Mouse (Mus musculus) limb, embryonic 11.5 days (tissue): Measurements from ENCODE around the gene Tnf. TPM values are rescaled to one million over a fixed set of nuclear protein-coding genes. Genes with fewer than 3 reads are reported as not detected.
A peak's percentile ranks its signal among the peaks of the same experiment; 100 is the strongest.

Experiments
- ATAC-seq: fragments of 200-750 bp; cut with Nextera tagmentation; 2 replicates; pipeline ENCODE4 v1.8.0; 2017; ENCODE audit warnings: low read depth; ENCODE audit not compliant: insufficient number of reproducible peaks, low FRiP score, low TSS enrichment
- DNase-seq: peaks from one replicate; pipeline ENCODE4 v3.0.0-alpha.2; 2015; ENCODE audit warnings: low spot score
- H3K27ac ChIP-seq: fragments of 300-500 bp; sonication (generic); replicated peaks from 2 replicates; pipeline ENCODE4 v1.5.1; 2014; ENCODE audit warnings: low read depth, mild to moderate bottlenecking, low read length
- H3K27me3 ChIP-seq: fragments of 300-500 bp; sonication (generic); 2 replicates; pipeline ENCODE4 v1.6.1; 2014; ENCODE audit warnings: mild to moderate bottlenecking, low read length, mixed read lengths; ENCODE audit not compliant: control insufficient read depth, insufficient read depth
- H3K36me3 ChIP-seq: fragments of 300-500 bp; sonication (generic); 2 replicates; pipeline ENCODE4 v1.6.1; 2014; ENCODE audit warnings: mild to moderate bottlenecking, low read length, moderate library complexity, mixed read lengths; ENCODE audit not compliant: control insufficient read depth, insufficient read depth
- H3K4me1 ChIP-seq: fragments of 300-500 bp; sonication (generic); 2 replicates; pipeline ENCODE4 v1.6.1; 2014; ENCODE audit warnings: low read length, mixed read lengths; ENCODE audit not compliant: control insufficient read depth, insufficient read depth
- H3K4me2 ChIP-seq: fragments of 300-500 bp; sonication (generic); 2 replicates; pipeline ENCODE4 v1.6.1; 2014; ENCODE audit warnings: low read depth, mild to moderate bottlenecking, moderate library complexity; ENCODE audit not compliant: severe bottlenecking
- H3K4me3 ChIP-seq: fragments of 300-500 bp; sonication (generic); 2 replicates; pipeline ENCODE4 v1.5.1; 2014; ENCODE audit warnings: low read depth, low read length
- H3K9ac ChIP-seq: fragments of 300-500 bp; sonication (generic); 2 replicates; pipeline ENCODE4 v1.6.1; 2014; ENCODE audit warnings: mild to moderate bottlenecking, low read length
- H3K9me3 ChIP-seq: fragments of 300-500 bp; sonication (generic); 2 replicates; pipeline ENCODE4 v1.6.1; 2016; ENCODE audit warnings: low read length; ENCODE audit not compliant: control insufficient read depth
- WGBS: fragments of 180-500 bp; shearing (Covaris S2); extraction: QIAGEN DNeasy Blood & Tissue Kit; methylation state at CpG from one replicate; pipeline ENCODE4 v1.1.7; 2014; 5-methylcytosine and 5-hydroxymethylcytosine counted together
- polyA plus RNA-seq: library from polyadenylated mRNA; unstranded; fragments of >200 nt; fragmentation: Nextera tagmentation; extraction: Ambion mirVana; gene quantifications from 2 replicates; pipeline ENCODE4 v1.2.1, GENCODE M21; 2014

Gene Tnf
- polyA plus RNA-seq, 1 experiment from 2014 or later, result not detected

DNA sequence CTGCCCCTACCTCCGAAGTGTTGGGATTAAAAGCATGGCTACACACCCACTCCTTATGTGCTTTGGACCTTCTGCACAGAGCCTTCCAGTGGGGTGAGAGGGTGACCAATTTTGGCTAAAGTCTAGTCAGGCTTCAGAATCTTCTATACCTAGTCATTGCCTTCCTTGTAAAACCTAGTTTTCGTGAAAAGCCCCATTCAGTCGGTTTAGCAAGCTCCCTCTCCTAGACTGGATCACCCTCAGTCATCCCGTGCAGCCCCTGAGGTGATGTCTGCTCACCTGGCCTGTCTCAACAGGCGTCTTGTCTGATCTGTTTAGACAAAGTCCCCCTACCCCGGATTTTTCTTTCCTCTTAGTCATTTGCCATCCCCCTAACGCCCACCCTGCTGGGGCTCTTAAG lies 3.8 kb downstream of the Tnf start:
- no peaks in the 10 kb centered on the region for H3K9me3 ChIP-seq
- H3K9ac ChIP-seq, result no peak overlapping the region
- peaks cover 6% of the 10 kb centered on the region; the same call in 1 of the 2 replicates for H3K4me1 ChIP-seq
- H3K27me3 ChIP-seq, result peaks cover 43% of the 10 kb centered on the region
- ATAC-seq (no peak), DNase-seq (no peak)
- H3K4me3 ChIP-seq, result no peak overlapping the region
- 59% methylated on average over 7 of the region's 7 CpGs for WGBS
- H3K4me2 ChIP-seq, result no peak overlapping the region
- H3K36me3 ChIP-seq, result no peaks in the 10 kb centered on the region
- no peak overlapping the region for H3K27ac ChIP-seq

DNA sequence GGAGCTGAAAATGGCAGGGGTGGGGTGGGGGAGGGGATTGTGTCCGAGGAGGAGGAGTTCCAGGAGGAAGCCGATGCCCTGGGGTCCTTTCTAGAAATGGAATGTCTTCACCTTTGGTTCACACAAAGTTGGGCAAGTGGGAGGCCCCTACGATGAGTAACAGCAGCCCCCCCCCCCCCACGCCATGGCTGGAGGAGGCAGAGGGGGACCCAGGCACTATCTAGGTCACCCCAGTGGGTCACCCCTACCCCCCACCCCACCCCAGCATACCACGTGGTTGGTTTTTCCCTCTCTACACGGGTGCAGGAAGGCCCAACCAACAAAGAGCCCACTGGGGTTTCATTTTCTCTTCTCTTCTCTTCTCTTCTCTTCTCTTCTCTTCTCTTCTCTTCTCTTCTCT lies 4.7 kb downstream of the Tnf start:
- Histone ChIP-seq H3K27me3 (peaks cover 38% of the 10 kb centered on the region), H3K4me1 (peaks cover 6% of the 10 kb centered on the region; the same call in 1 of the 2 replicates)

DNA sequence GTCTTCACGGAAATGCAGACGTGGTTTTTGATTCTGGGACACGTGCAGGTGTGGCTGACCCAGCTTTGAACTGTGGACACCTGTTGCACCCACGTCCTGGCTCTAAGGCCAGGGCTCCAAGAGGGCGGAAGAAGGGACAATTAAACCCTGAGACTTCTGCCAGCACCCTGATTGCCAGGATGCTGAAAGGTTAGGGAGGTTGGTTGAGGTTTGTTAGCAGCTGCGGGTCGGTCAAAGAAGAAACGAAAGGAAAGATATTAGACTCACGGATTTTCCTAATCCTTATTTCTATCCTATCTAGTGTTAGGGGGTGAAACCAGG lies 5.5 kb downstream of the Tnf start:
- no peak overlapping the region for H3K27ac ChIP-seq
- 33% methylated on average over 9 of the region's 9 CpGs for WGBS
- peaks cover 34% of the 10 kb centered on the region for H3K27me3 ChIP-seq
- DNase-seq (no peak), ATAC-seq (no peak)
- H3K36me3 ChIP-seq, result no peaks in the 10 kb centered on the region
- peaks cover 6% of the 10 kb centered on the region; the same call in 1 of the 2 replicates for H3K4me1 ChIP-seq
- no peaks in the 10 kb centered on the region for H3K9me3 ChIP-seq
- no peak overlapping the region for H3K9ac ChIP-seq
- H3K4me2 ChIP-seq, result peak overlapping the region; percentile 67; the same call in 1 of the 2 replicates
- peak overlapping the region; percentile 34 for H3K4me3 ChIP-seq

More for the DNA sequence above, 4.7 kb downstream of the Tnf start:
- H3K4me3 ChIP-seq, result no peak overlapping the region
- DNase-seq (no peak), ATAC-seq (no peak)
- H3K27ac ChIP-seq, result no peak overlapping the region
- H3K9me3 ChIP-seq, result no peaks in the 10 kb centered on the region
- H3K4me2 ChIP-seq, result no peak overlapping the region
- no peak overlapping the region for H3K9ac ChIP-seq
- no peaks in the 10 kb centered on the region for H3K36me3 ChIP-seq
- WGBS, result 33% methylated on average over 5 of the region's 6 CpGs

DNA sequence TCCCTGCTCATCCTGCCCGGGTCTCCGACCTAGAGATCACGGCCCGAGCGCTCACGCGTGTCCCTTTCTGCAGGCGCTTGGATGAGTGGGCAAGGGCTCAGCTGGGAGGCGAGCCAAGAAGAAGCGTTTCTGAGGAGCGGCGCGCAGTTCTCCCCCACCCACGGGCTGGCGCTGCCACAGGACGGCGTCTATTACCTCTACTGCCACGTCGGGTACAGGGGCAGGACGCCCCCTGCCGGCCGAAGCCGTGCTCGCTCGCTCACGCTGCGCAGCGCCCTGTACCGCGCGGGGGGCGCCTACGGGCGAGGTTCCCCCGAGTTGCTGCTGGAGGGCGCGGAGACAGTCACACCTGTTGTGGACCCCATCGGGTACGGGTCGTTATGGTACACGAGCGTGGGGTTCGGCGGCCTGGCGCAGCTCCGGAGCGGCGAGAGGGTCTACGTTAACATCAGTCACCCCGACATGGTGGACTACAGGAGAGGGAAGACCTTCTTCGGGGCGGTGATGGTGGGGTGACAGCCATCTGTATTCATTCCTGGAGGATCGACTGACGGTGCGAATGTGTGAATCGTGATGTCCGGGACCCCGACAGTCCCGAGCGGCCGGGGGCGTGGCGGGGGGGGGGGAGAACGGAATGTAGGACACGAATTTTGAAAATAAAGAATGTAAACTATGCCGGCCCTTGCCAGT lies 6.0 kb downstream of the Tnf start:
- Histone ChIP-seq H3K4me1 (peaks cover 6% of the 10 kb centered on the region; the same call in 1 of the 2 replicates), H3K9me3 (no peaks in the 10 kb centered on the region), H3K27ac (no peak overlapping the region), H3K9ac (peak overlapping the region; percentile 47; the same call in 1 of the 2 replicates), H3K4me2 (peak overlapping the region; percentile 67), H3K4me3 (peak overlapping the region; percentile 34), H3K27me3 (peaks cover 33% of the 10 kb centered on the region), H3K36me3 (no peaks in the 10 kb centered on the region)
- DNase-seq (peak; percentile 84), ATAC-seq (peak; percentile 81)
- WGBS, result 2% methylated on average over 66 of the region's 66 CpGs

DNA sequence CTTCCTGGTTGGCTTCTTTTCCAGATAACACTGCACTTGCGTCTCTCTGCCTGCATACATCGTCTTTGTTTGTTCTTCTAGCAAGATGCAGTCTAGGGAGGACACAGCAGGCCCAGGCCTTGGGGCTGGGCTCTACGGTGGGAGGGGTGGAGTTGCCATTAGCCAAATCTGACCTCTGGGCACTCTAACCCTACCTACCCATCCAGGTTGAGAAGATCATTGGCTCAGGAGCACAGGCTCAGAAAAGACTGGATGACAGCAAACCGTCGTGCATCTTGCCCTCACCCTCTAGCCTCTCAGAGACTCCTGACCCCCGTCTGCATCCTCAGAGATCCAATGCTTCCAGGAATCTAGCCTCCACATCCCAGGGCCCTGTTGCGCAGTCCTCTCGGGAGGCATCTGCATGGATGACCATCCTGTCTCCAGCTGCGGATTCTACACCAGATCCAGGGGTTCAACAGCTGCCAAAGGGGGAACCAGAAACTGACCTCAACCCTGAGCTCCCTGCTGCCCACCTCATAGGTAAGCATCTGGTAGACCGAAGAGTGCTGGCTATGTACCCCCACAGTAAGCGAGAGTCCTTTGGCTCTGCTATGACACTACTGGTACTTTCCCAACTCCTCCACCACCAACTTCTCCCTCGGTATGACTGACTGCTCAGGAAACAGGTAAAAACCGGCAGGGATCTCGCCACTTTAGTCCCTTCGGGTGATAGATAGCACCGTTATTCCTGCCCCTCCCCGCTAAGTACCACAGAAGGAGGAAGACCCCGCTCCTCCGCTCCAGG lies 6.8 kb downstream of the Tnf start:
- Histone ChIP-seq H3K4me3 (peak overlapping the region; percentile 34), H3K4me2 (peak overlapping the region; percentile 67), H3K27me3 (peaks cover 30% of the 10 kb centered on the region), H3K9ac (peak overlapping the region; percentile 47; the same call in 1 of the 2 replicates), H3K4me1 (peaks cover 6% of the 10 kb centered on the region; the same call in 1 of the 2 replicates), H3K9me3 (no peaks in the 10 kb centered on the region), H3K27ac (no peak overlapping the region), H3K36me3 (no peaks in the 10 kb centered on the region)
- no peak for ATAC-seq
- WGBS, result 41% methylated on average over 19 of the region's 19 CpGs
- DNase-seq, result no peak

DNA sequence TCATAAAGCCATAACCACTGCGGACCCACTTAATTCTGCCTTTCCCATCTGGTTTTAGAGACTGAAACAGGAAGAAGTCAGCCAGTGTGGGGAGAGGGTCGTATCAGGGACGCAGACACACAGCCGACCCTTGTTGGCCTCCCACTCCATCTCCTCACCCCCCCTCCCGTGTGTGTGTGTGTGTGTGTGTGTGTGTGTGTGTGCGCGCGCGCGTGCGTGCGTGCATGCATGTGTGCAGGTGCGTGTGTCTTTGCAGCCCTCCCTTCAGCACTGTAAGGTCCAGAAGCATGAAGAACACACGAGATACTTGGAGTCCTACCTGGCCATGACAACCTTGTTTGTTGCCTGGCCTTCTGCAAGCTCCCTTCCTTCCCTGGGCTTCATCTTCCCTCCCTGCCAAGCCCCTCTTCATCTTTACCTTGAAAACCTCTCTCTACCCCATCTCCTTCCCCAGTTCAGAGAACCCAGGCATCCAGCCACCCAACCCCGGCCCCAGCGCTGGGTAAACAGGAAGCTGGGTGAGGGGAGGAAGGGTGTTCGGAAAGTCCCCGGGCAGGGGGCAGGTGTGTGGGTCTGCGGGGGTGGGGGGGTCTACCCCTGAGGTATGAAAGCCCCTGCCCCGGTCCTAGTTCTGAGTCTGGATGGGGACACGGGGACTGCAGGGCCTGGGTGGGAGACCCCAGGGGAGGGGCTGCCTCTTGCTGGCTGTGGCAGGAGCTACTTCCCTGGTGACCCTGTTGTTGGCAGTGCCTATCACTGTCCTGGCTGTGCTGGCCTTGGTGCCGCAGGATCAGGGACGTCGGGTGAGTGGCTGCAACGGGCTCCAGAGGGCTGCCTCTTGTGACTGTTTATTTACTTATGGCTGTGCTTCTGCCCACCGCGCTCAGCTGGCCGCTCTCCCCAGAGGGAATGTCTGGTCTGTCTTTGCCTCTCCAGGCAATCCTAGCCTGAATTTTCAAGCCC lies 7.6 kb downstream of the Tnf start, which contains the start of gene Ltb:
Gene Ltb (plus strand): TSS at position 559 of the 963 bp plus-strand sequence.
- Histone ChIP-seq H3K4me1 (peaks cover 6% of the 10 kb centered on the region; the same call in 1 of the 2 replicates), H3K9ac (no peak within 1 kb of the TSS), H3K27ac (no peak within 1 kb of the TSS), H3K4me3 (peak within 1 kb of the TSS; percentile 34; the same call in 1 of the 2 replicates), H3K36me3 (no peaks in the 10 kb centered on the region), H3K4me2 (no peak within 1 kb of the TSS), H3K27me3 (peaks cover 30% of the 10 kb centered on the region), H3K9me3 (no peaks in the 10 kb centered on the region)
- no peak for ATAC-seq
- WGBS, result 63% methylated on average over 28 of the region's 28 CpGs
- no peak for DNase-seq

DNA sequence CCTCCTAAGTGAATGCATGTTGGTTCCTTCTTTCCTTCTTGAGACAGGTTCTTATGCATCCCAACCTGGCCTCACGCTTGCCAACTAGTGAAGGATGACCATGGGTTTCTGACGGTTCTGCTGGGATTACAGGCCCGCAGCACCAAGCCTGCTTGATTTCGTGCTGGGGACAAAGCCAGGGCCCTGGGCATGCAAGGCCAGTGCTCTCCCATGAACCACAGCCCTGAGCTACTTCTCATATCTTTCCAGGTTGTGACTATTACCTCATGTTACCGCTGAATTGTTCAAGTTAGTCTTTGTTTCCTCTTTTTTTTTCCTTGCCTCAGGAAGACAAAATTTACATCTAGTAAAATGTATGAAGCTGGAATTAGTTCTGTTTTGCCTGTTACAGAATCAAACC lies 8.9 kb downstream of the Tnf start:
- no peak overlapping the region for H3K4me2 ChIP-seq
- WGBS, result 86% methylated on average over 5 of the region's 5 CpGs
- no peak overlapping the region for H3K27ac ChIP-seq
- no peak for ATAC-seq
- H3K9me3 ChIP-seq, result no peaks in the 10 kb centered on the region
- H3K27me3 ChIP-seq, result peaks cover 30% of the 10 kb centered on the region
- no peak overlapping the region for H3K4me3 ChIP-seq
- no peak overlapping the region for H3K9ac ChIP-seq
- H3K36me3 ChIP-seq, result no peaks in the 10 kb centered on the region
- peaks cover 4% of the 10 kb centered on the region; the same call in 1 of the 2 replicates for H3K4me1 ChIP-seq
- DNase-seq, result no peak

DNA sequence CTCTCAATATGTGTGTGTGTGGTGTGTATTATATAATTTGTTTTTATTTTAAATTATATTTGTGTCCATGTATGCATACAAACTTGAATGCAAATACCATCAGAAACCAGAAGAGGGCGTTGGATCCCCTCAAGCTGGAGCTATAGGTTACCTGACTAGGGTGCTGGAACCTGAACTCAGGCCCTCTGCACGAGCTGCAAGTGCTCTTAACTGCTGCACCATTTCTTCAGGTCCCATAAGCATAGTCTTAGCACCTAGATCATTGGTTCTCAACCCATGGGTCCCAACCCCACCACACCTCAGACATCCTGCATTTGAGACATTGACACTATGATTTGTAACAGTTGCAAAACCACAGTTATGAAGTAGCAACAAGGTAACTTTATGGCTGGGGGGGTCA lies 10.1 kb downstream of the Tnf start:
- Histone ChIP-seq H3K9ac (no peak overlapping the region), H3K27ac (no peak overlapping the region), H3K27me3 (peaks cover 27% of the 10 kb centered on the region), H3K9me3 (no peaks in the 10 kb centered on the region), H3K4me3 (no peak overlapping the region), H3K4me1 (peaks cover 4% of the 10 kb centered on the region), H3K36me3 (no peaks in the 10 kb centered on the region), H3K4me2 (no peak overlapping the region)
- 61% methylated on average over 2 of the region's 2 CpGs for WGBS
- no peak for ATAC-seq
- no peak for DNase-seq
